Mouse (Mus musculus) erythroid progenitor cell, adult 5-6 weeks (primary cell): ENCODE measurements around the gene Rhox3f. TPM values are rescaled to one million over a fixed set of nuclear protein-coding genes. Genes with fewer than 3 reads are reported as not detected.
"Not testable (repeated sequence)": the region's sequence is repeated elsewhere in the genome, so short reads cannot be mapped to it uniquely, and the experiment has no call there.

Experiments
- ATAC-seq: replicated peaks from 2 replicates; pipeline ENCODE4 v1.8.0; 2016; ENCODE audit warnings: moderate number of reproducible peaks, mild to moderate bottlenecking, moderate TSS enrichment, inconsistent platforms; ENCODE audit not compliant: poor library complexity, low FRiP score, severe bottlenecking
- total RNA-seq, 2 experiments: library from RNA; stranded (forward) in 1 of 2; stranded (reverse) in 1 of 2; fragments of 150-400 nt in 1 of 2; fragments of 186-747, 209-891 nt in 1 of 2; gene quantifications; 2 replicates each; pipeline versions ENCODE4 v1.2.3 to v1.2.4; 2015 to 2017; ENCODE audit warnings: low replicate concordance in 2 of 2

Gene Rhox3f
- total RNA-seq (2015; ENCODE audit: low replicate concordance) (not detected in 2 replicates), total RNA-seq (2017; ENCODE audit: low replicate concordance) (not detected in 2 replicates)

GRCm38 (mm10) chrX:37580692-37581091 lies at the start of gene Rhox3f:
Gene Rhox3f (plus strand): TSS chrX:37580992.
- not testable (repeated sequence) for ATAC-seq

DNA sequence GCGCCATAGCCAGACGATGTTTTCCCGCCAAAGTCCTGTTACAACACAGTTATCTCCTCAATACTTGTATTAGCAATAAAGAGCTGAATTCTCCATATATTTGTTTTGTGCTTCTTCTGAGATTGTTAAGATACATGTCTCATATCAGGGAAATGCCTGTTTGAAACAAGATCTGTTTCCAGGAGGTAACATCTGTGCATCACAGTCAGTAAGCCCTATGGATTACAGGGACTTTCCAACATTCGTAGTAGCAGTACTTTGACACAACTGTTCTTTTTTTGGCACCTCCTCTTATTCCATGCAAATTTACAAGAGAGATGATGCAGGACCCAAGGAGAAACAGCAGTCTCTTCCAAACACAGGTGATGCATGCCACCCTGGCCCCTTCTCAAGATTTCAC lies 39.1 kb upstream of the Rhox3f start, which contains the start of gene Rhox3e:
Gene Rhox3e (plus strand): TSS at position 301 of the 400 bp plus-strand sequence.
- not testable (repeated sequence) for ATAC-seq

DNA sequence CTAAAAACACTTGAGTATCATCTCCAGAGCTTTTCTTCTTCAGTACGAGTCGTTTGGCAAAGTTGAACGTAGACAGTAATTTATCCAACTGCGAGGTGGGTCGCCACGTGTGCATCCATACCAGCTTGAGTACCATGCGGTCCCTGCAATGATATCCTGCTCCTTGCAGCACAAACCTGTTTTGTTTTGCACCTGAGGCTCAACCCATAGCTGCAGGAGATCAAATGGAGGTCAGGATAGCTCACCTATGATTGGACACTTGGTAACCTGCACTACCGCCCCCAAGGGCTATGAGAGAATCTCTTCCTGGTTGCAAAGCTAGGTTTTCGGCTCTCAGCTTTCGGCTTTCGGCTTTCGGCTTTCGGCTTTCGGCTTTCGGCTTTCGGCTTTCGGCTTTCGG lies 23.7 kb upstream of the Rhox3f start, which contains the start of gene Rhox4e:
Gene Rhox4e (plus strand): TSS at position 301 of the 400 bp plus-strand sequence.
- not testable (repeated sequence) for ATAC-seq

DNA sequence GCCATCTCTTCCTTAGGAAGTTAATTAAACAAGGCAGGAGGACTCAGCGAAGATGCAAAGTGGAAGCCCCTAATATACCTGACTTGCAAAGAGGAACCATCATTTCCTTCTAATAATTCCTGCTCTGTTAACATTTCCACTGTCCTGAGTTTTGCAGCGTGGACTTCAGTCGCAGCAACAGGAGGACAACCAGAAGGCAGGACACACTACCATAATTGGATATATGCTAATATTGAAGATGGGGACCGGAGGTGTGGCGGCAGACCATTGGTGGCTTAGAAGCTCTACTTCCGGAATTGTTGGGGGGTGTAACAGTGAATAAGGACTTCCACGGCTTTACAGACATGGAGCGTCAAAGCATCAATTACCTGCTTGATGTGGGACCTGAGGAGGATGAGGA lies 9.7 kb upstream of the Rhox3f start, which contains the start of gene Rhox2f:
Gene Rhox2f (plus strand): TSS at position 301 of the 400 bp plus-strand sequence.
- not testable (repeated sequence) for ATAC-seq

DNA sequence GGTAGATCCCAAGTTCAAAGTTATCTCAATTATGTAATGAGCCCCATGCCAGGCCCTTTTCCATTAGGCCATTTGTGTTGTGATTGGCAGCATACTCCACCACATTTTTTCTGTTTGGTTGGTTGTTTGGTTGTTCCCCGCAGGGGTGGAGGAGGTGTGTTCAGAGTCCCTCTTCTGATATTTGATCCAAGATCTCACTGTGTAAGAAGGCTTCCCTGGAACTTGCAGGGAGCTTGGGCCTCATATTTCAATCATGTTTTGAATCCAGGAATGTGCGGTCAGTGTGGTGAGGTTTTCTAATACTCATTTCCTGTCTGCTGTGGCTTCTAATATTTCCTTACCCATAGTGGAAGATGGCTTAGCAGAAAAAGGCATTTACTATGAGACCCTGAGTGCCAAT lies 8.2 kb upstream of the Rhox3f start:
- ATAC-seq: not testable (repeated sequence)

DNA sequence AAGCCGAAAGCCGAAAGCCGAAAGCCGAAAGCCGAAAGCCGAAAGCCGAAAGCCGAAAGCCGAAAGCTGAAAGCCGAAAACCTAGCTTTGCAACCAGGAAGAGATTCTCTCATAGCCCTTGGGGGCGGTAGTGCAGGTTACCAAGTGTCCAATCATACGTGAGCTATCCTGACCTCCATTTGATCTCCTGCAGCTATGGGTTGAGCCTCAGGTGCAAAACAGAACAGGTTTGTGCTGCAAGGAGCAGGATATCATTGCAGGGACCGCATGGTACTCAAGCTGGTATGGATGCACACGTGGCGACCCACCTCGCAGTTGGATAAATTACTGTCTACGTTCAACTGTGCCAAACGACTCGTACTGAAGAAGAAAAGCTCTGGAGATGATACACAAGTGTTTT lies 26.8 kb downstream of the Rhox3f start, which contains the start of gene Rhox4f:
Gene Rhox4f (minus strand): TSS at position 101 of the 400 bp plus-strand sequence.
- ATAC-seq: not testable (repeated sequence)

DNA sequence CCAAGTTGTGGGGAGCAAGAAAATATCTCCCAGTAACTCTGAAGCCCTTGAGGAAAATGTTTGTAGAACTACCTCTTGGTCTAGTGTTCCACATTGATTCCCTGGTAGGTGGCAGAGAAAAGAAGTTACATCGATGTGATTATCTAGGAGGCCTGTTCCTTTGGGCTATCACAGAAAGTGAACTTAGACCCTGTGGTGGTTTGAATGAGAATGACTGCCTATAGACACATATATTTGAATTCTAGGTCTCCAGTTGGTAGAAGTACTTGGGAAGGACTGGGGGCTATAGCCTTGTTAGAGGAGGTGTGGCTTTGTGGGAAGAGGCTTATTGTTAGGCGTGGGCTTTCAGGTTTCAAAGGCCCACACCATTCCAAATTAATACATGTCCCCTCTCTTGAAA lies 47.7 kb downstream of the Rhox3f start, which contains the start of gene Rhox3g:
Gene Rhox3g (minus strand): TSS at position 101 of the 400 bp plus-strand sequence.
- not testable (repeated sequence) for ATAC-seq

Other genes starting within 250 kb of the Rhox3f start
- gene Rhox3a2, start 201.0 kb upstream of the Rhox3f start, total RNA-seq (2015; ENCODE audit: low replicate concordance): not detected in 2 replicates
- not detected in 2 replicates for gene Rhox3a2, start 201.0 kb upstream of the Rhox3f start, total RNA-seq (2017; ENCODE audit: low replicate concordance)
- gene Rhox4a2, start 190.1 kb upstream of the Rhox3f start, total RNA-seq (2015; ENCODE audit: low replicate concordance): not detected in 2 replicates
- gene Rhox4a2, start 190.1 kb upstream of the Rhox3f start, total RNA-seq (2017; ENCODE audit: low replicate concordance): not detected in 2 replicates
- gene Rhox2b, start 168.9 kb upstream of the Rhox3f start, total RNA-seq (2015; ENCODE audit: low replicate concordance): not detected in 2 replicates
- gene Rhox2b, start 168.9 kb upstream of the Rhox3f start, total RNA-seq (2017; ENCODE audit: low replicate concordance): not detected in 2 replicates
- not detected in 2 replicates for gene Rhox4b, start 148.5 kb upstream of the Rhox3f start, total RNA-seq (2015; ENCODE audit: low replicate concordance)
- gene Rhox4b, start 148.5 kb upstream of the Rhox3f start, total RNA-seq (2017; ENCODE audit: low replicate concordance): not detected in 2 replicates
- not detected in 2 replicates for gene Rhox2c, start 127.3 kb upstream of the Rhox3f start, total RNA-seq (2015; ENCODE audit: low replicate concordance)
- not detected in 2 replicates for gene Rhox2c, start 127.3 kb upstream of the Rhox3f start, total RNA-seq (2017; ENCODE audit: low replicate concordance)
- not detected in 2 replicates for gene Rhox3c, start 122.4 kb upstream of the Rhox3f start, total RNA-seq (2015; ENCODE audit: low replicate concordance)
- gene Rhox3c, start 122.4 kb upstream of the Rhox3f start, total RNA-seq (2017; ENCODE audit: low replicate concordance): not detected in 2 replicates
- gene Rhox4c, start 100.7 kb upstream of the Rhox3f start, total RNA-seq (2015; ENCODE audit: low replicate concordance): not detected in 2 replicates
- gene Rhox4c, start 100.7 kb upstream of the Rhox3f start, total RNA-seq (2017; ENCODE audit: low replicate concordance): not detected in 2 replicates
- not detected in 2 replicates for gene Rhox2d, start 87.6 kb upstream of the Rhox3f start, total RNA-seq (2015; ENCODE audit: low replicate concordance)
- not detected in 2 replicates for gene Rhox2d, start 87.6 kb upstream of the Rhox3f start, total RNA-seq (2017; ENCODE audit: low replicate concordance)
- not detected in 2 replicates for gene Rhox4d, start 66.6 kb upstream of the Rhox3f start, total RNA-seq (2015; ENCODE audit: low replicate concordance)
- gene Rhox4d, start 66.6 kb upstream of the Rhox3f start, total RNA-seq (2017; ENCODE audit: low replicate concordance): not detected in 2 replicates
- gene Rhox2e, start 50.5 kb upstream of the Rhox3f start, total RNA-seq (2015; ENCODE audit: low replicate concordance): not detected in 2 replicates
- gene Rhox2e, start 50.5 kb upstream of the Rhox3f start, total RNA-seq (2017; ENCODE audit: low replicate concordance): not detected in 2 replicates
- gene Rhox3e, start 39.0 kb upstream of the Rhox3f start, total RNA-seq (2015; ENCODE audit: low replicate concordance): not detected in 2 replicates
- gene Rhox3e, start 39.0 kb upstream of the Rhox3f start, total RNA-seq (2017; ENCODE audit: low replicate concordance): not detected in 2 replicates
- gene Rhox4e, start 23.6 kb upstream of the Rhox3f start, total RNA-seq (2015; ENCODE audit: low replicate concordance): not detected in 2 replicates
- not detected in 2 replicates for gene Rhox4e, start 23.6 kb upstream of the Rhox3f start, total RNA-seq (2017; ENCODE audit: low replicate concordance)
- not detected in 2 replicates for gene Rhox2f, start 9.6 kb upstream of the Rhox3f start, total RNA-seq (2015; ENCODE audit: low replicate concordance)
- gene Rhox2f, start 9.6 kb upstream of the Rhox3f start, total RNA-seq (2017; ENCODE audit: low replicate concordance): not detected in 2 replicates
- not detected in 2 replicates for gene Rhox4f, start 26.7 kb downstream of the Rhox3f start, total RNA-seq (2015; ENCODE audit: low replicate concordance)
- gene Rhox4f, start 26.7 kb downstream of the Rhox3f start, total RNA-seq (2017; ENCODE audit: low replicate concordance): not detected in 2 replicates
- gene Rhox3g, start 47.6 kb downstream of the Rhox3f start, total RNA-seq (2015; ENCODE audit: low replicate concordance): not detected in 2 replicates
- not detected in 2 replicates for gene Rhox3g, start 47.6 kb downstream of the Rhox3f start, total RNA-seq (2017; ENCODE audit: low replicate concordance)
- not detected in 2 replicates for gene Rhox2g, start 62.5 kb downstream of the Rhox3f start, total RNA-seq (2015; ENCODE audit: low replicate concordance)
- not detected in 2 replicates for gene Rhox2g, start 62.5 kb downstream of the Rhox3f start, total RNA-seq (2017; ENCODE audit: low replicate concordance)
- not detected in 2 replicates for gene Rhox4g, start 70.3 kb downstream of the Rhox3f start, total RNA-seq (2015; ENCODE audit: low replicate concordance)
- gene Rhox4g, start 70.3 kb downstream of the Rhox3f start, total RNA-seq (2017; ENCODE audit: low replicate concordance): not detected in 2 replicates
- not detected in 2 replicates for gene Rhox3h, start 87.8 kb downstream of the Rhox3f start, total RNA-seq (2015; ENCODE audit: low replicate concordance)
- gene Rhox3h, start 87.8 kb downstream of the Rhox3f start, total RNA-seq (2017; ENCODE audit: low replicate concordance): not detected in 2 replicates
- not detected in 2 replicates for gene Rhox2h, start 92.3 kb downstream of the Rhox3f start, total RNA-seq (2015; ENCODE audit: low replicate concordance)
- gene Rhox2h, start 92.3 kb downstream of the Rhox3f start, total RNA-seq (2017; ENCODE audit: low replicate concordance): not detected in 2 replicates
- not detected in 2 replicates for gene Rhox5, start 223.8 kb downstream of the Rhox3f start, total RNA-seq (2015; ENCODE audit: low replicate concordance)
- not detected in 2 replicates for gene Rhox5, start 223.8 kb downstream of the Rhox3f start, total RNA-seq (2017; ENCODE audit: low replicate concordance)
- not detected in 2 replicates for gene Rhox6, start 245.9 kb downstream of the Rhox3f start, total RNA-seq (2015; ENCODE audit: low replicate concordance)
- not detected in 2 replicates for gene Rhox6, start 245.9 kb downstream of the Rhox3f start, total RNA-seq (2017; ENCODE audit: low replicate concordance)